ENCODE assay signal across 23 mouse cellular contexts in the genomic region with DNA sequence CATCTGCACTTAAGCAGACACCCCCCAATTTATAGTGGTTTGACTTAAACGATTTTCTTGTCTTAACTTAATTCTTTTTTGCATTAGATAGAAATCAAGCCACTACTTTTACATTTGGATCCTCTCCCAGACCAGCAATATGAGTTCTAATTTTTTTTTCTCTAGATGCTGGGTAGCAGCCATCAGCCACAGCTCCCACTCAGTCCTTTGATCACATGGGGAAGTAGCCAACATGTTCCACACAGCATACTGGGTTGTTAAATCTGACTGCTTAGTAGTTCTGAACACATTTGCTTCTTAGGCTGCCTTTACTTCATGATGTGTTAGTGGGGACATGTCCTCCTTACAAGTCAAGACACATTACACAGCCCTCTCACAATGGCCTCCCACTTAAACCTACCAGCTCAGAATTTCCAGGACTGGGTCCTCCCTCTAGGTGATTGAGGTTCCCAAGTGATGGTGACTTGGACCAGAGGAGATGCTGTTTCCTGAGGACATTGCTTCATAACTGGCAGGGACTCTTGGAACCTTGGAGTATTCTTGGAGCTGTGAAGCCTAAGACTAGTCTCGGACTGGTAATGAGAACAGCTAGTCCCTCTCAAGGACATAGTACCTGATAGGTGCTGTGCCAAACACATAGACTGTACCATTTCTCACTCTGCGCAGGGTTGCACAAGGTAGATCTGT. TPM values are rescaled to one million over a fixed set of nuclear protein-coding genes. Genes with fewer than 3 reads are reported as not detected.
DNase-seq lines count a peak whose midpoint lies in the region; ATAC-seq and TF ChIP-seq lines count a peak whose summit lies in the region.
"Had no signal": no experiment of that assay in that cellular context is flagged by ENCODE, and none has a peak within 500 bp of the region (broad histone marks: within the 10 kb centered on the region; RNA-seq: fewer than 3 reads in every experiment).

No protein-coding gene starts in this region.

- DNase-seq in kidney, postnatal 0 days (ENCODE audit: low spot score): peak; percentile 29
- DNase-seq in kidney, adult 8-10 months: no peak
- no peak for DNase-seq in limb, embryonic 10.5 days (ENCODE audit: low spot score)
- peak; percentile 81 for DNase-seq in brain, adult 2 months (ENCODE audit: low read depth, low spot score)
- DNase-seq in left cerebral cortex, postnatal 36 days (ENCODE audit: low spot score in 2 of 2): peak; percentile 43 to 53
- DNase-seq in natural killer cell, adult 2 months (ENCODE audit: low spot score in 2 of 2): no peak
- DNase-seq in embryo, embryonic 10.5 days (ENCODE audit: low spot score): no peak
- DNase-seq: adrenal gland, adult 2 months; B cell, adult 2 months; cerebellum, adult 8-10 months; gastrocnemius, postnatal 14 days; heart, postnatal 4 days; lung, adult 2 months had no signal

- no peak overlapping the region for H3K4me2 ChIP-seq in kidney, postnatal 0 days (ENCODE audit: low read length)
- H3K4me2 ChIP-seq in limb, embryonic 15.5 days: no peak overlapping the region
- H3K4me2 ChIP-seq: embryonic facial prominence, embryonic 12.5 days; heart, embryonic 15.5 days; liver, embryonic 12.5 days; midbrain, embryonic 11.5 days; neural tube, embryonic 12.5 days had no signal

- peaks cover 9% of the 10 kb centered on the region for H3K9me3 ChIP-seq in kidney, postnatal 0 days (replicated peaks; ENCODE audit: low read length)
- 0 out of 2 replicates have a peak, but pooled peaks cover 4% of the 10 kb centered on the region for H3K9me3 ChIP-seq in limb, embryonic 15.5 days
- H3K9me3 ChIP-seq in limb, embryonic 10.5 days (replicated peaks): peaks cover 5% of the 10 kb centered on the region; the same call in 1 of the 2 replicates

- intact Hi-C loops in left cerebral cortex, postnatal 36 days (cut with DNase I): no loop called here

- H3K27ac ChIP-seq in kidney, postnatal 0 days: no peak overlapping the region
- H3K27ac ChIP-seq in limb, embryonic 15.5 days: peak overlapping the region; percentile 63; the same call in 1 of the 2 replicates
- no peak overlapping the region for H3K27ac ChIP-seq in limb, embryonic 10.5 days
- H3K27ac ChIP-seq: embryonic facial prominence, embryonic 12.5 days; heart, embryonic 15.5 days; hindbrain, postnatal 0 days; liver, embryonic 12.5 days; neural tube, embryonic 12.5 days; stomach, postnatal 0 days had no signal

- ATAC-seq in kidney, postnatal 0 days (replicated peaks; ENCODE audit: low FRiP score, low read depth): no peak
- no peak for ATAC-seq in limb, embryonic 15.5 days (ENCODE audit: insufficient number of reproducible peaks, low FRiP score, low TSS enrichment, low read depth)
- ATAC-seq: hindbrain, postnatal 0 days; intestine, postnatal 0 days; liver, embryonic 12.5 days had no signal

- H3K4me3 ChIP-seq in kidney, postnatal 0 days (replicated peaks; ENCODE audit: low read depth, low read length): no peak overlapping the region
- H3K4me3 ChIP-seq in limb, embryonic 15.5 days: no peak overlapping the region
- no peak overlapping the region for H3K4me3 ChIP-seq in limb, embryonic 10.5 days
- H3K4me3 ChIP-seq: embryonic facial prominence, embryonic 12.5 days; heart, embryonic 15.5 days; liver, embryonic 12.5 days; neural tube, embryonic 12.5 days had no signal

- H3K4me1 ChIP-seq in kidney, postnatal 0 days (replicated peaks; ENCODE audit: insufficient read depth, low read length): no peaks in the 10 kb centered on the region
- peaks cover 11% of the 10 kb centered on the region; the same call in 1 of the 2 replicates for H3K4me1 ChIP-seq in limb, embryonic 15.5 days
- H3K4me1 ChIP-seq in limb, embryonic 10.5 days: no peaks in the 10 kb centered on the region
- H3K4me1 ChIP-seq: embryonic facial prominence, embryonic 12.5 days; liver, embryonic 12.5 days; neural tube, embryonic 12.5 days had no signal

- TF ChIP-seq CTCF in kidney, postnatal 0 days (IDR thresholded peaks at IDR 0.05; ENCODE audit: low read depth): no peak

- no peaks in the 10 kb centered on the region for H3K27me3 ChIP-seq in kidney, postnatal 0 days (ENCODE audit: insufficient read depth, low read length)
- H3K27me3 ChIP-seq in limb, embryonic 15.5 days: no peaks in the 10 kb centered on the region
- H3K27me3 ChIP-seq in limb, embryonic 10.5 days (ENCODE audit: low read depth, poor library complexity, severe bottlenecking): no peaks in the 10 kb centered on the region
- H3K27me3 ChIP-seq: embryonic facial prominence, embryonic 12.5 days; heart, embryonic 15.5 days; liver, embryonic 12.5 days; neural tube, embryonic 12.5 days had no signal

- WGBS in kidney, postnatal 0 days: 84% methylated on average over 3 of the region's 3 CpGs
- WGBS in limb, embryonic 15.5 days: 74% methylated on average over 3 of the region's 3 CpGs
- 95% methylated on average over 3 of the region's 3 CpGs for WGBS in limb, embryonic 10.5 days

- H3K36me3 ChIP-seq in kidney, postnatal 0 days (ENCODE audit: insufficient read depth, low read length): peaks cover 26% of the 10 kb centered on the region
- peaks cover 29% of the 10 kb centered on the region for H3K36me3 ChIP-seq in limb, embryonic 15.5 days
- H3K36me3 ChIP-seq in limb, embryonic 10.5 days: peaks cover 53% of the 10 kb centered on the region

- no peak overlapping the region for H3K9ac ChIP-seq in kidney, postnatal 0 days (ENCODE audit: low read depth, low read length)
- H3K9ac ChIP-seq in limb, embryonic 15.5 days: no peak overlapping the region
- H3K9ac ChIP-seq: embryonic facial prominence, embryonic 12.5 days; heart, embryonic 15.5 days; liver, embryonic 12.5 days; neural tube, embryonic 12.5 days had no signal

RNA-seq across cellular contexts. Expression of gene Ahcyl2, which starts 16.2 kb away (rescaled TPM):
- polyA plus RNA-seq in kidney, postnatal 0 days (2015; fragmentation: Nextera tagmentation; extraction: Ambion mirVana): 18.5 and 18.7 TPM in 2 replicates
- polyA plus RNA-seq in limb, embryonic 15.5 days (2015; fragmentation: Nextera tagmentation; extraction: Ambion mirVana): 11.4 and 13.4 TPM in 2 replicates
- 14.1 and 15.9 TPM in 2 replicates for polyA plus RNA-seq in limb, embryonic 10.5 days (2016; fragmentation: Nextera tagmentation; extraction: Ambion mirVana)
- total RNA-seq in left cerebral cortex, postnatal 36 days (2021): 100 to 1,000 TPM; 122 to 136 TPM

RNA-seq across cellular contexts. Expression of gene Smo, which starts 16.3 kb away (rescaled TPM):
- 26.4 and 27.5 TPM in 2 replicates for polyA plus RNA-seq in kidney, postnatal 0 days (2015; fragmentation: Nextera tagmentation; extraction: Ambion mirVana)
- 45.6 and 52.1 TPM in 2 replicates for polyA plus RNA-seq in limb, embryonic 15.5 days (2015; fragmentation: Nextera tagmentation; extraction: Ambion mirVana)
- polyA plus RNA-seq in limb, embryonic 10.5 days (2016; fragmentation: Nextera tagmentation; extraction: Ambion mirVana): 67.6 and 69.3 TPM in 2 replicates
- total RNA-seq in left cerebral cortex, postnatal 36 days (2021): 1 to 10 TPM; 8.1 to 9.0 TPM
- total RNA-seq: monocyte, adult 5-6 weeks had no signal

RNA-seq across cellular contexts. Expression of gene Tspan33, which starts 57.6 kb away (rescaled TPM):
- polyA plus RNA-seq in kidney, postnatal 0 days (2015; fragmentation: Nextera tagmentation; extraction: Ambion mirVana): 24.9 and 25.2 TPM in 2 replicates
- 4.1 and 4.3 TPM in 2 replicates for polyA plus RNA-seq in limb, embryonic 15.5 days (2015; fragmentation: Nextera tagmentation; extraction: Ambion mirVana)
- 6.7 and 7.0 TPM in 2 replicates for polyA plus RNA-seq in limb, embryonic 10.5 days (2016; fragmentation: Nextera tagmentation; extraction: Ambion mirVana)
- 10 to 100 TPM; 28.0 TPM for total RNA-seq in left cerebral cortex, postnatal 36 days (2021)

Comparison
In these comparisons a context has a peak if more than half of its experiments do, and no peak if none do; other contexts are left out.
1. DNase-seq: peak in kidney, postnatal 0 days (single experiment), brain, adult 2 months (single experiment) and left cerebral cortex, postnatal 36 days (2 of 2); none in kidney, adult 8-10 months (0 of 2), limb, embryonic 10.5 days (single experiment), natural killer cell, adult 2 months (0 of 2) and embryo, embryonic 10.5 days (single experiment).